Mouse (Mus musculus): ENCODE measurements around the gene Ndufv1.

The Ndufv1 gene

DNA sequence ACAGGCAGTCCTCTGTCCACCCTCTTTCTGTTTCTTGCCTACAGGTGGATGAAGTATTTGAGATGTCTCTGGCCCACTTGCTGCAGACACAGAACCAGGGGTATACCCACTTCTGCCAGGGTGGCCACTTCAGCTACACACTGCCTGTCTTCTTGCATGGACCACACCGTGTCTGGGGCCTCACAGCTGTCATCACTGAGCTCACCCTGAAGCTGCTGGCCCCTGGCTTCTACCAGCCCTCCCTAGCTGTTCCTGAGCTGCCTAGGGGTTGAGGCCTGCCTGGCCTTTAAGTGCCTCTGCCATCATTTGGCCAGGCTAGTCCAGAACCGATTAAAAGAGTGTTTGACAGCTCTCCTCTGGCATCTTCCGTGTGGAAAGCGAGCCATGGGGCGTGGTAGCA lies 10.9 kb downstream of the Ndufv1 start:
- CTCF ChIA-PET: interaction anchor here (0.7 to 4.3 kb wide), 8 partner anchors 11 to 59 kb away, joined by 3 to 37 read pairs (median 8); partner anchors contain the start of genes Ndufv1 (in 2 of the 4) and Acy3 (in 1 of the 4)

GRCm38 (mm10) chr19:4000949-4001525 lies 11.6 kb downstream of the Ndufv1 start:
- POLR2A ChIA-PET: interaction anchor here (0.5 to 9.8 kb wide), 51 partner anchors 9 to 678 kb away, joined by 3 to 137 read pairs (median 5); partner anchors contain the start of genes Ndufv1 (in 3 of the 4), Acy3 (in 2 of the 4), Gstp2 (in 2 of the 4) and Ndufs8 (in 2 of the 4)

More for the DNA sequence above, 10.9 kb downstream of the Ndufv1 start:
- POLR2A ChIA-PET: interaction anchor here in 3 of 4 experiments (0.7 to 9.8 kb wide), 18 partner anchors 10 to 200 kb away, joined by 3 to 137 read pairs (median 10); partner anchors contain the start of genes Ndufv1 (in 3 of the 3), Acy3 (in 2 of the 3), Gstp2 (in 1 of the 3) and Rad9a (in 1 of the 3)

GRCm38 (mm10) chr19:4000119-4000900 lies 12.3 kb downstream of the Ndufv1 start, which contains the start of the genes Nudt8 and Gm49405:
Gene Nudt8, plus strand, starts transcription at chr19:4000580.
Gene Gm49405, plus strand, starts transcription at chr19:4000626.
- CTCF ChIA-PET: interaction anchor here (0.5 to 4.3 kb wide), 79 partner anchors 9 to 992 kb away, joined by 3 to 71 read pairs (median 5); partner anchors contain the start of genes Acy3 (in 4 of the 4), Ndufv1 (in 4 of the 4), Gstp2 (in 2 of the 4) and Aip (in 1 of the 4)

More at GRCm38 (mm10) chr19:4000949-4001525, 11.6 kb downstream of the Ndufv1 start:
- CTCF ChIA-PET: interaction anchor here (0.5 to 4.3 kb wide), 41 partner anchors 10 to 422 kb away, joined by 3 to 71 read pairs (median 6); partner anchors contain the start of genes Ndufv1 (in 4 of the 4), Acy3 (in 2 of the 4), Gstp2 (in 2 of the 4) and Aip (in 1 of the 4)

DNA sequence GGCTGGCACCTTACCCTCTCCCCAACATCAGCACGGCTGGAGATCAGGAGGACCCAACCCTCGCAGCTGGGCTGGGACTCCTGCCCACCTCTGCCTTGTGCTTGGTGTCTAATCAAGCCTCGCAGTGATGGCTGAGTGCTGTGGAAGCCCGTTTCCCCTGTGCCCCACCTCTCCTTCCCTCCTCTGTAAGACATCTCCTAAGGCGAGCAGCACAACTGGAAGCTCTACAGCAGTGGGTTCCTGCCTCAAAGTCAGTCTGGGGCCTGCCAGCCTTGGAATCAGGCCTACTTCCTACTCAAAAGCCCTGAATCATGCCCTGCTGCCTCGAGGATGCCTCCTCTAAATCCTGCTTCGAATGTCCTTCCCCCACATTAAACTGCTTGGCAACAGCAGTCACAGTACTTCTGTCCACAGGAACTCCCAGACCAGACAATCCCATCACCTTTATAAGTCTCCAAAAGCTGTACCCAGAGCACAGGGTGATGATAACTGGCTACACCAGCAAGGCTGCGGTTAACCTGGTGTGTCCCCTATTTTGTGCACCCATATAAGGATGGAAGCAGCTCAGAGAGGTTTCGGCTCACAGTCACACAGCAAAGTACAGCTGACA lies 13.4 kb downstream of the Ndufv1 start:
- ChIA-PET POLR2A (interaction anchor here in 3 of 4 experiments (0.7 to 9.8 kb wide), 59 partner anchors 9 to 291 kb away, joined by 3 to 137 read pairs (median 5); partner anchors contain the start of genes Acy3 (in 3 of the 3), Gstp2 (in 3 of the 3), Ndufv1 (in 3 of the 3) and 1810055G02Rik (in 2 of the 3)), CTCF (interaction anchor here (0.6 to 4.3 kb wide), 52 partner anchors 8 to 413 kb away, joined by 3 to 71 read pairs (median 6); partner anchors contain the start of genes Ndufv1 (in 4 of the 4), Acy3 (in 3 of the 4), Gstp2 (in 2 of the 4) and Aip (in 1 of the 4))

More at GRCm38 (mm10) chr19:4000119-4000900, 12.3 kb downstream of the Ndufv1 start, which contains the start of the genes Nudt8 and Gm49405:
- POLR2A ChIA-PET: interaction anchor here (0.6 to 9.8 kb wide), 97 partner anchors 8 to 677 kb away, joined by 3 to 137 read pairs (median 4); partner anchors contain the start of genes Acy3 (in 3 of the 4), Gstp2 (in 3 of the 4), Ndufs8 (in 3 of the 4) and Ndufv1 (in 3 of the 4)

DNA sequence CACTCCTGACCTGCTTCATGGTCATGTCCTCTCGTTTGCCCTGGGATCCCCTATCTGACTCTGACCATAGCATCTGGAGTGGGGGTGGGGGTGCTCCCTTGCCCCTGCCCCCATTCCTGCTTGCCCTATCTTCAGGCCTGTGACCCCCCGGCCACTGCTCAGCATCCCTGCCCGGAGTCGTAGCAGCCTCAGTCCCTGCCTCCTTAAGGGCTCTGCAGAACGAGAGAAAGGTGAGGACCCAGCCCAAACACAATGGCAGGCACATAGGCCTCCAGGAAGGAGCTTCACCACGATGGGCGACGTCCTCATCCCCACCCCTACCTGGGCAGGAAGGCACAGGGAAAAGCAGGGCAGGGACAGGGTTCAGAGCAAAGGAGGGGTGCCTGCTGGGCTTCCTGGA lies 14.3 kb downstream of the Ndufv1 start:
- ChIA-PET POLR2A (interaction anchor here in 3 of 4 experiments (0.7 to 9.8 kb wide), 15 partner anchors 10 to 124 kb away, joined by 3 to 137 read pairs (median 13); partner anchors contain the start of genes Acy3 (in 2 of the 3), Gstp2 (in 2 of the 3), Ndufv1 (in 2 of the 3) and Ndufs8 (in 1 of the 3)), CTCF (interaction anchor here (0.5 to 4.3 kb wide), 9 partner anchors 9 to 246 kb away, joined by 4 to 71 read pairs (median 7); partner anchors contain the start of genes Gstp2 (in 1 of the 4) and Ndufv1 (in 1 of the 4))

- CTCF ChIA-PET: interaction anchor here (0.5 to 2.3 kb wide), 8 partner anchors 8 to 59 kb away, joined by 3 to 12 read pairs (median 4); partner anchors contain the start of gene Ndufv1 (in 1 of the 4)
- POLR2A ChIA-PET: interaction anchor here (0.6 to 9.8 kb wide), 6 partner anchors 9 to 336 kb away, joined by 3 to 137 read pairs (median 5); partner anchors contain the start of genes Ndufv1 (in 2 of the 4) and Acy3 (in 1 of the 4)
These were observed 15.4 kb downstream of the Ndufv1 start for GRCm38 (mm10) chr19:3997231-3997630.

DNA sequence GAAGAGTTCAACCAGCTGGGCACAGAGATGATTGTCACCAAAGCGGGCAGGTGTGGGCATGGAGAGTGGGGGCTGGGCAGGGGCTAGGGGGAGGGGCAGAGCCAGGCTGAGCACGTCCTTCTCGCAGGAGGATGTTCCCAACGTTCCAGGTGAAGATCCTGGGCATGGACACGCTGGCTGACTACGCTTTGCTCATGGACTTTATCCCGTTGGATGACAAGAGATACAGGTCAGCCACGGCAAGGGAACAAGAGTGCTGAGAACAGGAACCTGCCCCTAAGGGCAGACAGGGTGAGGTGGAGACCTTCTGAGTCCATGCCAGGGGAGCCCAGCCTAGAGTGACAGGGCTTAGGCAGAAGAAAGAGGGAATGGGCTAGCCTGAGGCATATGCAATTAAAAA lies 15.9 kb downstream of the Ndufv1 start:
- POLR2A ChIA-PET: interaction anchor here (0.6 to 9.8 kb wide), 8 partner anchors 8 to 336 kb away, joined by 4 to 137 read pairs (median 8); partner anchors contain the start of genes Acy3 (in 2 of the 4), Gstp2 (in 1 of the 4) and Ndufv1 (in 1 of the 4)
- CTCF ChIA-PET: interaction anchor here in 3 of 4 experiments (0.8 to 2.3 kb wide), 8 partner anchors 8 to 210 kb away, joined by 3 to 12 read pairs (median 4); partner anchors contain the start of gene Acy3 (in 1 of the 3)

DNA sequence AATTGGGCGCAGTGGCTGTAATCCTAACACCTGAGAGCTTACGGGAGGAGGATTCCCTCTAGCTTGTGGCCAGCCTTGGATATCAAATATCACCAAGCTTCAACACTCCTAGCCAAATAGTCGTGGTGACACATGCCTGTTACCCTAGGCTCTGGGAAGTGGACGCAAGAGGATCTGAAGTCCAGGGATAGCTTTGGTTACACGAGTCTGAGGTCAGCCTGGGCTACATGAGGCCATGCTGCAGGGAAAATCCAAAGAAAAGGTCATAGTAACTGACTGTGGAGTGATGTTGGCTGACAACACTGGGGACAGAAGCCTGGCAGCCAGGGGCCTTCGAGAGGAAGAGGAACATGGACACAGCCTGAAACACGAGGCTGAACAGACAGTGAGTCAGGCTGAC lies 16.5 kb downstream of the Ndufv1 start:
- POLR2A ChIA-PET: interaction anchor here in 3 of 4 experiments (0.7 to 9.8 kb wide), 13 partner anchors 10 to 235 kb away, joined by 3 to 137 read pairs (median 3); partner anchors contain the start of genes Acy3 (in 2 of the 3), Ndufv1 (in 2 of the 3), Gstp2 (in 1 of the 3) and Pold4 (in 1 of the 3)
- CTCF ChIA-PET: interaction anchor here (0.6 to 2.3 kb wide), 9 partner anchors 10 to 211 kb away, joined by 3 to 12 read pairs (median 5); partner anchors contain the start of genes Ndufv1 (in 2 of the 4) and Acy3 (in 1 of the 4)

GRCm38 (mm10) chr19:3995505-3995904 lies 17.1 kb downstream of the Ndufv1 start:
- POLR2A ChIA-PET: interaction anchor here in 3 of 4 experiments (0.6 to 9.8 kb wide), 15 partner anchors 9 to 236 kb away, joined by 3 to 137 read pairs (median 3); partner anchors contain the start of genes Acy3 (in 2 of the 3), Ndufv1 (in 2 of the 3), Gstp2 (in 1 of the 3) and Pold4 (in 1 of the 3)
- CTCF ChIA-PET: interaction anchor here (0.6 to 2.3 kb wide), 8 partner anchors 9 to 130 kb away, joined by 3 to 12 read pairs (median 5); partner anchors contain the start of genes Ndufv1 (in 2 of the 4) and Acy3 (in 1 of the 4)

GRCm38 (mm10) chr19:3994932-3995331 lies 17.7 kb downstream of the Ndufv1 start:
- ChIA-PET CTCF (interaction anchor here in 2 of 4 experiments (0.7 to 2.3 kb wide), 3 partner anchors 14 to 449 kb away, joined by 3 to 12 read pairs (median 6); no protein-coding TSS in a partner anchor), POLR2A (interaction anchor here in 2 of 4 experiments (0.6 to 9.8 kb wide), 5 partner anchors 10 to 212 kb away, joined by 3 to 137 read pairs (median 7); partner anchors contain the start of genes Acy3 (in 1 of the 2) and Ndufv1 (in 1 of the 2))

DNA sequence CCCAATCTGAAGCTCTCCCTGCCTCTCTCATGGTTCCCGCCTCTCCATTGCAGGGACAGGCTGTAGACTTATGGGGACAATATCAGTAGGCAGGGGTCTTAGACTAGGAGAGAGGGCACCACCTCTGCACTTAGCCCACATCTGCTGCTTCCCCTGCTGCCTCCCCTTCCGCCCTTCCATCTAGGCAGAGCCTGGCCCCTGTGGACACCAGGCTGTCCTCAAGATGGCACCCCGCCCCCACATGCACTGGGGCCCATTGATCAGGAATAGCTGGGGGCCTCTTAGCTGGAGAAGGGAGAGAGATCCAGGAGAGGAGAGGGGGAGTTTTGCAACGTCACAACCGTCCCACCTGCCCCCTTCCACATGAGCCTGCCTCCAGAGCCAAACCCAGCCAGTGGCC lies 20.2 kb downstream of the Ndufv1 start, which contains the start of gene Tbx10:
Tbx10 (plus strand) TSS at position 337 of the 400 bp plus-strand sequence.
- ChIA-PET POLR2A (interaction anchor here in 2 of 4 experiments (1.0 to 2.0 kb wide), 4 partner anchors 8 to 222 kb away, joined by 3 to 4 read pairs (median 4); partner anchors contain the start of genes AC109138.7 (in 1 of the 2), Aldh3b1 (in 1 of the 2), Clcf1 (in 1 of the 2) and Gm49405 (in 1 of the 2)), CTCF (interaction anchor here (0.6 to 3.0 kb wide), 4 partner anchors 8 to 37 kb away, joined by 4 to 12 read pairs (median 8); partner anchors contain the start of genes Gm49405 (in 1 of the 4) and Nudt8 (in 1 of the 4))

DNA sequence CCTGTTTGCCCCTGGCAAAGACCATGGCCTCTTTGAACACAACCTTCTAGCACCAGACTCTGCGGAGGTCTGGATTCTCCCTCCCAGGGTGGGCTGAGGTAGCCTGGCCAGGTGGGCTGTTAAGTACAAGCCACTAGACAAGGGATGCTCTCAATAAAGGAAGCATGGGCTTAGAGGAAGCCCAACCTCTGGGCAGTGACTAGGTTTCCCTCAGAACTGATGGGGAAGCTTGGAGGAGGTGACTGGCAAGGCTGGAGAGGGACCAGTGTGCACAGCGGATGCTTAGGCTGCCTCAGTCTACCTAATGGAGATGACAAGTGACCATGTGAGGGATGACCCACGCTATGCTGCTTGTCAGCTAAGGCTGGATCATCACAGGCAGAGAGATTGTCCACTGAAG lies 20.6 kb downstream of the Ndufv1 start:
- POLR2A ChIA-PET: interaction anchor here in 2 of 4 experiments (1.0 to 2.0 kb wide), 5 partner anchors 8 to 222 kb away, joined by 3 to 4 read pairs (median 4); partner anchors contain the start of genes Gm49405 (in 2 of the 2), Nudt8 (in 2 of the 2), AC109138.7 (in 1 of the 2) and Aldh3b1 (in 1 of the 2)
- CTCF ChIA-PET: interaction anchor here (1.2 to 3.0 kb wide), 3 partner anchors 8 to 12 kb away, joined by 7 to 12 read pairs (median 8); partner anchors contain the start of genes Gm49405 (in 1 of the 4) and Nudt8 (in 1 of the 4)

GRCm38 (mm10) chr19:3991562-3991961 lies 21.0 kb downstream of the Ndufv1 start:
- CTCF ChIA-PET: interaction anchor here in 3 of 4 experiments (1.4 to 3.0 kb wide), 4 partner anchors 8 to 11 kb away, joined by 4 to 12 read pairs (median 8); partner anchors contain the start of genes Gm49405 (in 1 of the 3) and Nudt8 (in 1 of the 3)
- POLR2A ChIA-PET: interaction anchor here in 2 of 4 experiments (1.0 to 2.0 kb wide), 5 partner anchors 9 to 222 kb away, joined by 3 to 4 read pairs (median 4); partner anchors contain the start of genes Gm49405 (in 2 of the 2), Nudt8 (in 2 of the 2), AC109138.7 (in 1 of the 2) and Aldh3b1 (in 1 of the 2)

GRCm38 (mm10) chr19:3990804-3991203 lies 21.8 kb downstream of the Ndufv1 start:
- POLR2A ChIA-PET: interaction anchor here (0.6 to 1.6 kb wide), 4 partner anchors 8 to 1805 kb away, joined by 3 to 5 read pairs (median 4); partner anchors contain the start of genes Gm49405 (in 1 of the 4), Ndufv1 (in 1 of the 4) and Nudt8 (in 1 of the 4)
- CTCF ChIA-PET: interaction anchor here (1.4 to 3.0 kb wide), 4 partner anchors 9 to 10 kb away, joined by 4 to 12 read pairs (median 9); partner anchors contain the start of genes Gm49405 (in 1 of the 4) and Nudt8 (in 1 of the 4)

Measured in embryonic stem cell, embryonic (primary cell).